In the genomic region with DNA sequence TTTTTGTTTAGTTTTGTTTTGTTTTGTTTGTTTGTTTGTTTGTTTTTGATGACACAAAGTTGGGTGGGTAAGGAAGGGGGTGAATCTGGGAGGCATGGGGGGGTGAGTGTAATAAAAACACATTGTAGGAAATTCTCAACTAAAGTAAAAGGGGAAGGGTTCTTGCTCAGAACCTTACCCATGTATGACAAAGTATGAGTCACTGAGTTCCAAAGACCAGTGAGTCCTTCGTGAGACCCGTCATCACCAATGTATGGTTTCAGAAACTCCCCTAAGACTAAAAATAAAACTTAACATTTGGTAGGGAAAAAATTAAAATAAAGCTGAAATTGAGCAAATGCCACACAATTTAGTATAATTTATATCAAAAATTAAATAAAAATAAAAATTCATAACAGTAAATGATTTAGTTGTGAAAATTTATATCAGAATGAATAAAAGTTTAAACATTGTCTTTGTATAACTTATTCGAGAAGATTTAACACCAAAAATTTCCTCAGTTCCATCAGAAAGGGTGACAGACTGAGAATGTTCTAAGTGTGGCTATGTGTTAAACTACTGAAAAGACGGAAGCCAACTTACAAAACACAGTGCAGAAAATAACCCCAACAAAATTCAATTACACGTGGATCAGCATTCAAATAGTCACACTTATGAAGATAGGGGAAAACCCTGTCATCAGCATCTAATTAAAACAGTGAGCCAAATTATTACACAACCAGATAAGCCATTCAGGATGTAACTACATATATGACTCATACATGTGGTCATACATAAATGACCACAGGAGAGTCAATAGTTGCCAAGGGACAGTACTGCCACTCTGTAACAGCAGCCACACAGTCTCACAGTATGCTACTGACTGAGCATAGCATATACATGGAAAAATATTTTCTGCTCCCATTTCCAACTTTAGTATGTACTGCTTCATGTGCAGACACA, we compare ENCODE assay signal across 33 mouse cellular contexts.
DNase-seq lines count a peak whose midpoint lies in the region; ATAC-seq and TF ChIP-seq lines count a peak whose summit lies in the region.
"Had no signal": no experiment of that assay in that cellular context is flagged by ENCODE, and none has a peak within 500 bp of the region (broad histone marks: within the 10 kb centered on the region; RNA-seq: fewer than 3 reads in every experiment).

No protein-coding gene starts in this region.

- H3ac ChIP-seq in C2C12 (ENCODE audit: control insufficient read depth, insufficient read length, low read depth), result no peak overlapping the region
- H3ac ChIP-seq in myocyte (ENCODE audit: control insufficient read depth, insufficient read length), result no peak overlapping the region

- peaks cover 24% of the 10 kb centered on the region for H3K79me3 ChIP-seq in C2C12 (ENCODE audit: low read depth)

- H3K79me2 ChIP-seq in C2C12 (ENCODE audit: control insufficient read depth, insufficient read depth) (peaks cover 33% of the 10 kb centered on the region), myocyte (ENCODE audit: control insufficient read depth, insufficient read depth) (peaks cover 10% of the 10 kb centered on the region)

- ATAC-seq in frontal cortex, adult (ENCODE audit: low TSS enrichment), result peak; percentile 60
- ATAC-seq: intestine, embryonic 16.5 days; liver, postnatal 0 days; midbrain, embryonic 16.5 days; Patski had no signal

- no peaks in the 10 kb centered on the region for H3K27me3 ChIP-seq in C2C12 (ENCODE audit: control insufficient read depth, insufficient read depth, insufficient read length)
- no peaks in the 10 kb centered on the region for H3K27me3 ChIP-seq in myocyte (ENCODE audit: control insufficient read depth, insufficient read depth, insufficient read length)
- H3K27me3 ChIP-seq: forebrain, embryonic 15.5 days; hindbrain, embryonic 13.5 days; neural tube, embryonic 12.5 days; Patski; stomach, embryonic 15.5 days had no signal

- no peak overlapping the region for H3K4me3 ChIP-seq in C2C12 (ENCODE audit: insufficient read depth, poor library complexity, severe bottlenecking)
- no peak overlapping the region for H3K4me3 ChIP-seq in embryonic fibroblast, embryonic 13.5 days (ENCODE audit: insufficient read depth, low read length)
- no peak overlapping the region for H3K4me3 ChIP-seq in myocyte
- H3K4me3 ChIP-seq: forebrain, embryonic 15.5 days; hindbrain, embryonic 13.5 days; neural tube, embryonic 12.5 days; stomach, embryonic 15.5 days had no signal

- TF ChIP-seq POLR2A in embryonic fibroblast, embryonic 13.5 days (IDR thresholded peaks at IDR 0.05; ENCODE audit: low read depth, low read length), result no peak
- no peak for TF ChIP-seq POLR2A in myocyte (IDR thresholded peaks at IDR 0.05; ENCODE audit: insufficient read length, low read depth)

- no peak for DNase-seq in frontal cortex, postnatal 10 days (ENCODE audit: low spot score in 2 of 2)
- no peak for DNase-seq in yolk sac, embryonic 10.5 days (ENCODE audit: low spot score)
- DNase-seq in embryo, embryonic 9.5 days (ENCODE audit: extremely low spot score), result no peak
- DNase-seq in adrenal gland, adult 2 months, result no peak
- DNase-seq: adrenal gland, postnatal 14 days; B cell, adult 2 months; cerebellum, adult 11-12 months; cerebellum, adult 9-11 months; gastrocnemius, postnatal 10 days; heart, adult 11 months; heart, postnatal 4 days; kidney, adult 8-10 months; layer of hippocampus, postnatal 36 days; liver, postnatal 0 days; thymus, adult 18-20 months; thymus, postnatal 25 days had no signal

- H3K4me2 ChIP-seq in myocyte (ENCODE audit: low read depth), result peak overlapping the region; percentile 50
- H3K4me2 ChIP-seq: forebrain, embryonic 15.5 days; heart, embryonic 11.5 days; hindbrain, embryonic 13.5 days; liver, embryonic 11.5 days; midbrain, embryonic 11.5 days; neural tube, embryonic 12.5 days; stomach, embryonic 15.5 days had no signal

- TF ChIP-seq CTCF in C2C12 (IDR thresholded peaks at IDR 0.05; ENCODE audit: control insufficient read depth, insufficient read depth, insufficient read length), result no peak
- TF ChIP-seq CTCF in embryonic fibroblast, embryonic 13.5 days (IDR thresholded peaks at IDR 0.05; ENCODE audit: borderline replicate concordance, insufficient read depth, low read length), result no peak

- peak overlapping the region; percentile 84 for H3K27ac ChIP-seq in embryonic fibroblast, embryonic 13.5 days (ENCODE audit: insufficient read depth, low read length)
- H3K27ac ChIP-seq: forebrain, embryonic 15.5 days; hindbrain, embryonic 13.5 days; kidney, postnatal 0 days; macrophage; neural tube, embryonic 12.5 days; stomach, embryonic 15.5 days had no signal

- peaks cover 10% of the 10 kb centered on the region for H3K4me1 ChIP-seq in embryonic fibroblast, embryonic 13.5 days (ENCODE audit: control insufficient read depth, insufficient read depth, low read length)
- H3K4me1 ChIP-seq: forebrain, embryonic 15.5 days; hindbrain, embryonic 13.5 days; neural tube, embryonic 12.5 days; stomach, embryonic 15.5 days had no signal

- peaks cover 5% of the 10 kb centered on the region for H3K36me3 ChIP-seq in C2C12 (ENCODE audit: control insufficient read depth, insufficient read depth)
- no peaks in the 10 kb centered on the region for H3K36me3 ChIP-seq in myocyte (ENCODE audit: control insufficient read depth, insufficient read depth)
- H3K36me3 ChIP-seq: forebrain, embryonic 15.5 days; G1E; hindbrain, embryonic 13.5 days; neural tube, embryonic 12.5 days; stomach, embryonic 15.5 days had no signal

TF ChIP-seq in C2C12, 6 proteins besides CTCF, POLR2A, EP300 and RAD21:
- no peak for TF ChIP-seq USF1 (IDR thresholded peaks at IDR 0.05; ENCODE audit: low read depth)
- TF ChIP-seq FOSL1 (IDR thresholded peaks at IDR 0.05; ENCODE audit: insufficient read depth, low read length, poor library complexity, severe bottlenecking), result peak; percentile 74
- peak; percentile 5 for TF ChIP-seq MAX (IDR thresholded peaks at IDR 0.05)
- TF ChIP-seq MYOD1 (IDR thresholded peaks at IDR 0.05; ENCODE audit: control insufficient read depth, insufficient read length, low read depth), result peak; percentile 5
- TF ChIP-seq CEBPB (IDR thresholded peaks at IDR 0.05; ENCODE audit: low read depth), result peak; percentile 89
- no peak for TF ChIP-seq MYOG (IDR thresholded peaks at IDR 0.05; ENCODE audit: control insufficient read depth, extremely low read depth, insufficient read length)

TF ChIP-seq in myocyte, 11 proteins besides CTCF, POLR2A, EP300 and RAD21:
- TF ChIP-seq POLR2AphosphoS2 (IDR thresholded peaks at IDR 0.05; ENCODE audit: insufficient read length, low read depth) (no peak), CEBPB (IDR thresholded peaks at IDR 0.05; ENCODE audit: insufficient read depth, poor library complexity, severe bottlenecking) (peak; percentile 71; the same call in 1 of the 2 replicates)
TF ChIP-seq in myocyte: peak in this region for 1.
